Mouse (Mus musculus): ENCODE measurements around the gene Hist1h1d.

- TF ChIP-seq POLR2AphosphoS5 (IDR thresholded peaks at IDR 0.05; ENCODE audit: borderline replicate concordance, low read depth, low read length), result no peak
- TF ChIP-seq EP300 (IDR thresholded peaks at IDR 0.05; ENCODE audit: low read depth in 1 of 2, low read length in 2 of 2), result no peak
- TF ChIP-seq POLR2A (IDR thresholded peaks at IDR 0.05; ENCODE audit: control insufficient read depth in 1 of 2, insufficient read depth in 1 of 2, low read depth in 1 of 2, low read length in 2 of 2, poor library complexity in 1 of 2), result no peak
- TF ChIP-seq CHD1 (IDR thresholded peaks at IDR 0.05; ENCODE audit: low read depth, low read length), result no peak
- TF ChIP-seq CTCF (IDR thresholded peaks at IDR 0.05 in 2 of 3, conservative IDR thresholded peaks at IDR 0.05 in 1 of 3; ENCODE audit: control insufficient read depth in 1 of 3, insufficient read depth in 1 of 3, low read depth in 2 of 3, low read length in 3 of 3, poor library complexity in 1 of 3, severe bottlenecking in 1 of 3), result no peak
- TF ChIP-seq USF2 (IDR thresholded peaks at IDR 0.05; ENCODE audit: borderline replicate concordance in 1 of 2, insufficient read depth in 1 of 2, low read depth in 1 of 2, low read length in 2 of 2), result no peak
- no peak for TF ChIP-seq E2F4 (IDR thresholded peaks at IDR 0.05; ENCODE audit: borderline replicate concordance, low read depth, low read length)
- TF ChIP-seq TAL1 (IDR thresholded peaks at IDR 0.05; ENCODE audit: low read length), result no peak
Measured at GRCm38 (mm10) chr13:23519416-23519815, 33.6 kb upstream of the Hist1h1d start.
